Mouse (Mus musculus): ENCODE measurements around the gene Btf3l4. TPM values are rescaled to one million over a fixed set of nuclear protein-coding genes. Genes with fewer than 3 reads are reported as not detected.
A peak's percentile ranks its signal among the peaks of the same experiment; 100 is the strongest.

The Btf3l4 gene
- total RNA-seq, 2 experiments from 2014 or later, result 79.0 to 83.1 TPM

GRCm38 (mm10) chr4:108811550-108811949 is 21.9 kb downstream of the Btf3l4 start:
- DNase-seq, result no peak

- no peak for DNase-seq
Observed at GRCm38 (mm10) chr4:108811142-108811541, 22.3 kb downstream of the Btf3l4 start.

- no peak for DNase-seq
Observed at GRCm38 (mm10) chr4:108803535-108803934, 29.9 kb downstream of the Btf3l4 start.

- peak; percentile 37 to 54 for DNase-seq
Observed at GRCm38 (mm10) chr4:108798083-108798830, 35.2 kb downstream of the Btf3l4 start.

- DNase-seq, result no peak
Observed at GRCm38 (mm10) chr4:108796701-108797100, 36.7 kb downstream of the Btf3l4 start.

GRCm38 (mm10) chr4:108793941-108794340 is 39.5 kb downstream of the Btf3l4 start:
- no peak for DNase-seq

- DNase-seq, result no peak
Observed at GRCm38 (mm10) chr4:108790507-108790906, 42.9 kb downstream of the Btf3l4 start.

- DNase-seq, result no peak
Observed at GRCm38 (mm10) chr4:108789258-108789936, 44.0 kb downstream of the Btf3l4 start.

- DNase-seq, result peak in 1 of 2 experiments; percentile 5
Observed at GRCm38 (mm10) chr4:108782421-108783085, 50.9 kb downstream of the Btf3l4 start.

- no peak for DNase-seq
Observed at GRCm38 (mm10) chr4:108781596-108781995, 51.8 kb downstream of the Btf3l4 start.

- DNase-seq, result no peak
Observed at GRCm38 (mm10) chr4:108780864-108781205, 52.6 kb downstream of the Btf3l4 start.

GRCm38 (mm10) chr4:108780057-108780863 is 53.2 kb downstream of the Btf3l4 start, which contains the start of gene Zfyve9:
Gene Zfyve9 (minus strand): TSS chr4:108780798.
- DNase-seq, result peak; percentile 77 to 80

- DNase-seq, result no peak
Observed at GRCm38 (mm10) chr4:108779763-108780056, 53.7 kb downstream of the Btf3l4 start.

- DNase-seq, result no peak
Observed at GRCm38 (mm10) chr4:108768527-108768926, 64.9 kb downstream of the Btf3l4 start.

Other genes with a start within 250 kb of the Btf3l4 start
- gene Cc2d1b, start 213.7 kb downstream of the Btf3l4 start, total RNA-seq (2021), result 10 to 100 TPM; 32.6 to 33.5 TPM
- 1 to 10 TPM; 1.5 to 1.7 TPM for gene 3110021N24Rik, start 114.0 kb downstream of the Btf3l4 start, total RNA-seq (2021)
- 10 to 100 TPM; 53.4 to 55.7 TPM for gene Zfyve9, start 52.8 kb downstream of the Btf3l4 start, total RNA-seq (2021)
- gene Txndc12, start 987 bp upstream of the Btf3l4 start, total RNA-seq (2021), result 10 to 100 TPM; 32.9 to 35.6 TPM
- 10 to 100 TPM; 18.2 to 21.4 TPM for gene Kti12, start 14.2 kb upstream of the Btf3l4 start, total RNA-seq (2021)
- not detected for gene A730015C16Rik, start 15.0 kb upstream of the Btf3l4 start, total RNA-seq (2021)
- 10 to 100 TPM; 45.6 to 58.0 TPM for gene Rab3b, start 45.4 kb upstream of the Btf3l4 start, total RNA-seq (2021)
- 100 to 1,000 TPM; 119 to 133 TPM for gene Nrd1, start 167.0 kb upstream of the Btf3l4 start, total RNA-seq (2021)